Mouse (Mus musculus) liver, embryonic 11.5 days (tissue): ENCODE measurements around the gene Krt82. TPM values are rescaled to one million over a fixed set of nuclear protein-coding genes. Genes with fewer than 3 reads are reported as not detected.

Experiments used
- ATAC-seq: fragments of 200-750 bp; cut with Nextera tagmentation; replicated peaks from 2 replicates; pipeline ENCODE4 v1.8.0; 2017; ENCODE audit warnings: moderate number of reproducible peaks, mild to moderate bottlenecking, moderate TSS enrichment, moderate library complexity; ENCODE audit not compliant: low FRiP score
- DNase-seq: peaks from one replicate; pipeline ENCODE4 v3.0.0-alpha.2; 2017; ENCODE audit warnings: low spot score
- H3K27ac ChIP-seq: fragments of 300-500 bp; sonication (generic); 2 replicates; pipeline ENCODE4 v1.5.1; 2014; ENCODE audit warnings: mild to moderate bottlenecking, low read depth, low read length, control low read depth
- H3K27me3 ChIP-seq: fragments of 300-500 bp; sonication (generic); replicated peaks from 2 replicates; pipeline ENCODE4 v1.6.1; 2014; ENCODE audit warnings: low read length, mixed read lengths; ENCODE audit not compliant: control insufficient read depth, insufficient read depth
- H3K36me3 ChIP-seq: fragments of 300-500 bp; sonication (generic); 2 replicates; pipeline ENCODE4 v1.6.1; 2014; ENCODE audit warnings: mild to moderate bottlenecking, low read length, moderate library complexity, mixed read lengths; ENCODE audit not compliant: control insufficient read depth, insufficient read depth
- H3K4me1 ChIP-seq: fragments of 300-500 bp; sonication (generic); replicated peaks from 2 replicates; pipeline ENCODE4 v1.6.1; 2014; ENCODE audit warnings: low read length, mixed read lengths; ENCODE audit not compliant: control insufficient read depth, insufficient read depth
- H3K4me2 ChIP-seq: fragments of 300-500 bp; sonication (generic); 2 replicates; pipeline ENCODE4 v1.6.1; 2014; ENCODE audit warnings: mild to moderate bottlenecking, control low read depth, moderate library complexity
- H3K4me3 ChIP-seq: fragments of 300-500 bp; sonication (generic); 2 replicates; pipeline ENCODE4 v1.5.1; 2014; ENCODE audit warnings: low read depth, low read length, control low read depth
- H3K9ac ChIP-seq: fragments of 300-500 bp; sonication (generic); 2 replicates; pipeline ENCODE4 v1.6.1; 2014; ENCODE audit warnings: low read depth, low read length, control low read depth
- H3K9me3 ChIP-seq: fragments of 300-500 bp; sonication (generic); 2 replicates; pipeline ENCODE4 v1.6.1; 2016; ENCODE audit warnings: low read length, inconsistent platforms, mixed read lengths; ENCODE audit not compliant: control insufficient read depth
- WGBS: fragments of 180-500 bp; shearing (Covaris S2); extraction: QIAGEN DNeasy Blood & Tissue Kit; methylation state at CpG from one replicate; pipeline ENCODE4 v1.1.7; 2014; 5-methylcytosine and 5-hydroxymethylcytosine counted together
- polyA plus RNA-seq: library from polyadenylated mRNA; unstranded; fragments of >200 nt; fragmentation: Nextera tagmentation; extraction: Ambion mirVana; gene quantifications from 2 replicates; pipeline ENCODE4 v1.2.1, GENCODE M21; 2014

Krt82 gene
- not detected in 2 replicates for polyA plus RNA-seq

- DNase-seq (no peak), ATAC-seq (no peak)
- peaks cover 12% of the 10 kb centered on the region; the same call in 1 of the 2 replicates for H3K27me3 ChIP-seq
- H3K9ac ChIP-seq = no peak within 1 kb of the TSS
- H3K4me1 ChIP-seq = no peaks in the 10 kb centered on the region
- H3K4me3 ChIP-seq = no peak within 1 kb of the TSS
- H3K27ac ChIP-seq = no peak within 1 kb of the TSS
- H3K9me3 ChIP-seq = no peaks in the 10 kb centered on the region
- H3K36me3 ChIP-seq = no peaks in the 10 kb centered on the region
- 79% methylated on average over 7 of the region's 7 CpGs for WGBS
- no peak within 1 kb of the TSS for H3K4me2 ChIP-seq
These were observed at the start of gene Krt82 for GRCm38 (mm10) chr15:101550567-101550966. Gene Krt82 (minus strand): TSS chr15:101550667.

- Histone ChIP-seq H3K4me3 (no peak overlapping the region), H3K9ac (no peak overlapping the region), H3K4me1 (no peaks in the 10 kb centered on the region), H3K27ac (no peak overlapping the region), H3K9me3 (no peaks in the 10 kb centered on the region), H3K4me2 (no peak overlapping the region), H3K27me3 (no peaks in the 10 kb centered on the region), H3K36me3 (no peaks in the 10 kb centered on the region)
- no peak for ATAC-seq
- no peak for DNase-seq
- WGBS = 65% methylated on average over 6 of the region's 6 CpGs
These were observed 48.7 kb upstream of the Krt82 start for GRCm38 (mm10) chr15:101599123-101599522.

GRCm38 (mm10) chr15:101588216-101588615 is 37.7 kb upstream of the Krt82 start:
- WGBS = 76% methylated on average over 10 of the region's 10 CpGs
- Histone ChIP-seq H3K4me1 (no peaks in the 10 kb centered on the region), H3K36me3 (no peaks in the 10 kb centered on the region), H3K27ac (no peak overlapping the region), H3K9ac (no peak overlapping the region), H3K4me2 (no peak overlapping the region), H3K9me3 (no peaks in the 10 kb centered on the region), H3K4me3 (no peak overlapping the region), H3K27me3 (no peaks in the 10 kb centered on the region)
- DNase-seq (no peak), ATAC-seq (no peak)

- H3K27ac ChIP-seq = no peak overlapping the region
- DNase-seq (no peak), ATAC-seq (no peak)
- no peak overlapping the region for H3K4me3 ChIP-seq
- no peaks in the 10 kb centered on the region for H3K9me3 ChIP-seq
- 28% methylated on average over 2 of the region's 2 CpGs for WGBS
- H3K36me3 ChIP-seq = no peaks in the 10 kb centered on the region
- no peaks in the 10 kb centered on the region for H3K4me1 ChIP-seq
- H3K27me3 ChIP-seq = no peaks in the 10 kb centered on the region
- no peak overlapping the region for H3K4me2 ChIP-seq
- no peak overlapping the region for H3K9ac ChIP-seq
These were observed 34.0 kb upstream of the Krt82 start for GRCm38 (mm10) chr15:101584456-101584855.

GRCm38 (mm10) chr15:101583211-101583965 is 32.9 kb upstream of the Krt82 start:
- 69% methylated on average over 8 of the region's 8 CpGs for WGBS

GRCm38 (mm10) chr15:101581701-101582100 is 31.2 kb upstream of the Krt82 start:
- WGBS = 72% methylated on average over 3 of the region's 3 CpGs
- Histone ChIP-seq H3K4me3 (no peak overlapping the region), H3K27ac (no peak overlapping the region), H3K4me2 (no peak overlapping the region), H3K36me3 (no peaks in the 10 kb centered on the region), H3K9me3 (no peaks in the 10 kb centered on the region), H3K27me3 (no peaks in the 10 kb centered on the region), H3K4me1 (no peaks in the 10 kb centered on the region), H3K9ac (no peak overlapping the region)
- ATAC-seq (no peak), DNase-seq (no peak)

More at GRCm38 (mm10) chr15:101583211-101583965, 32.9 kb upstream of the Krt82 start:
- H3K9ac ChIP-seq = no peak overlapping the region
- H3K9me3 ChIP-seq = no peaks in the 10 kb centered on the region
- DNase-seq (no peak), ATAC-seq (no peak)
- H3K27me3 ChIP-seq = no peaks in the 10 kb centered on the region
- H3K4me2 ChIP-seq = no peak overlapping the region
- H3K4me1 ChIP-seq = no peaks in the 10 kb centered on the region
- H3K27ac ChIP-seq = no peak overlapping the region
- no peaks in the 10 kb centered on the region for H3K36me3 ChIP-seq
- H3K4me3 ChIP-seq = no peak overlapping the region

- H3K4me1 ChIP-seq = no peaks in the 10 kb centered on the region
- no peaks in the 10 kb centered on the region for H3K36me3 ChIP-seq
- no peak overlapping the region for H3K27ac ChIP-seq
- no peak overlapping the region for H3K4me2 ChIP-seq
- no peak for ATAC-seq
- no peak overlapping the region for H3K9ac ChIP-seq
- H3K4me3 ChIP-seq = no peak overlapping the region
- no peaks in the 10 kb centered on the region for H3K27me3 ChIP-seq
- DNase-seq = no peak
- WGBS = 67% methylated on average over 5 of the region's 5 CpGs
- H3K9me3 ChIP-seq = no peaks in the 10 kb centered on the region
These were observed 25.0 kb upstream of the Krt82 start for GRCm38 (mm10) chr15:101575506-101575905.

GRCm38 (mm10) chr15:101573796-101574345 is 23.4 kb upstream of the Krt82 start, which contains the start of gene Krt75:
Gene Krt75 (minus strand): TSS chr15:101573904.
- 61% methylated on average over 15 of the region's 15 CpGs for WGBS
- no peak for ATAC-seq

GRCm38 (mm10) chr15:101567780-101568179 is 17.3 kb upstream of the Krt82 start:
- no peaks in the 10 kb centered on the region for H3K9me3 ChIP-seq
- H3K27me3 ChIP-seq = no peaks in the 10 kb centered on the region
- no peak overlapping the region for H3K27ac ChIP-seq
- H3K36me3 ChIP-seq = no peaks in the 10 kb centered on the region
- no peak overlapping the region for H3K9ac ChIP-seq
- ATAC-seq (no peak), DNase-seq (no peak)
- H3K4me2 ChIP-seq = no peak overlapping the region
- no peaks in the 10 kb centered on the region for H3K4me1 ChIP-seq
- 36% methylated on average over 7 of the region's 7 CpGs for WGBS
- H3K4me3 ChIP-seq = no peak overlapping the region

More at GRCm38 (mm10) chr15:101573796-101574345, 23.4 kb upstream of the Krt82 start, which contains the start of gene Krt75:
- no peak for DNase-seq
- Histone ChIP-seq H3K27me3 (no peaks in the 10 kb centered on the region), H3K36me3 (no peaks in the 10 kb centered on the region), H3K4me3 (no peak within 1 kb of the TSS), H3K9ac (no peak within 1 kb of the TSS), H3K4me2 (no peak within 1 kb of the TSS), H3K27ac (no peak within 1 kb of the TSS), H3K4me1 (no peaks in the 10 kb centered on the region), H3K9me3 (no peaks in the 10 kb centered on the region)
